Mouse (Mus musculus): ENCODE measurements at regions not wholly inside any gene's neighbourhood (a gene's known extent, or its start where the extent isn't known, plus 50 kb on each side); places are given as distances from the start of the nearest gene placed in this dataset.
A peak's percentile ranks its signal among the peaks of the same experiment; 100 is the strongest.

DNA sequence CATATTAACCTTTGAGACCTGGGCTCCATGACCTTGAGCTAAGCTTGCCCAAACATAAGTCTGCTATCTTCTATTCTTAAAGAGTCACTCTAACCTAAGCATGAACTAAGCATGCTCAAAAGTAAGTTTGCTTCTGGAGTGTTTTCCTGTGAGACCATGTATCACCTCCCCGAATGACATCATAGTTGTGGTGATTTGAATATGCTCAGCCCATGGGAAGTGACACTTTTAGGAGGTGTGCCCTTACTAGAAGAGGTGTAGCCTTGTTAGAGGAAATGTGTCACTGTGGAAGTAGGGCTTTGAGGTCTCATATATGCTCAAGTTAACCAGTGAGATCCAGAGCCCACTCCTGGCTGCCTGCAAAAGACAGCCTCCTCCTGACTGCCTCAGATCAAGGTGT, 114.7 kb upstream of the Sesn3 start:
- H3K27ac ChIP-seq (replicated peaks) = no peak overlapping the region
- no peaks in the 10 kb centered on the region for H3K9me3 ChIP-seq
- H3K4me2 ChIP-seq (replicated peaks) = no peak overlapping the region
- H3K36me3 ChIP-seq = no peaks in the 10 kb centered on the region
- no peaks in the 10 kb centered on the region for H3K4me1 ChIP-seq
- no peak overlapping the region for H3K4me3 ChIP-seq
- no peak overlapping the region for H3K9ac ChIP-seq (replicated peaks)
- H3K27me3 ChIP-seq = no peaks in the 10 kb centered on the region
- no peak for ATAC-seq (replicated peaks)
- WGBS = 95% methylated on average over 1 of the region's 1 CpGs

DNA sequence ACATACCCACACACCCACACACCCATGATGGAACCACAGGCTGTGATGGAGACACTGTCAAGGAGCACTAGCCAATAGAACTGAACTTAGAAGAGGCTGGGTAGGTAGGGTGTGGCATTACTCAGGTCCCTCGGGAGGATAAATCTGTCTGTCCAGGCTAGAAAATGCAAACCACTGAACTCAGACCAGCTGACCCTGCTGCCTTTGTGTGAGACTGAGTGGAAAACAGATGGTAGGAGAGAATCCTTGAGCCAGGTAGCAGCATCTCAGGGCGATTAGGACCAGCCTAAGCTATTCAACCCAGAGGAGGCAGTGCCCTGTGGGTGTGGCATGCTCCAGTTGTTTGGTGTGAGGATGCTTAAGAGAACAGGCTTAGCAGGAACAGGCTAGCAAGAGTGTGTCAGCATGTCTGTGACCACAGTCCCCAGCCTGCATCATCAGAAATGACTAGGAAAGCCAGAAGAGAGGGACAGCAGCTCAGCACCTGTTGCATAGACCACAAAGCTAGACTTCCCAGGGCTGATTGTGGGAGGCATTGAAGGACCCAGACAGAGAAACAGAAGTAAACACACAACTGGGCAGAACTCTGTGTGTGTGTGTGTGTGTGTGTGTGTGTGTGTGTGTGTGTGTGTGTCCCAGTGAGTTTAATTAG, 103.2 kb upstream of the Sesn3 start:
- Histone ChIP-seq H3K27me3 (no peaks in the 10 kb centered on the region), H3K27ac (replicated peaks) (no peak overlapping the region), H3K4me1 (peaks cover 32% of the 10 kb centered on the region), H3K4me2 (replicated peaks) (no peak overlapping the region), H3K9me3 (no peaks in the 10 kb centered on the region), H3K9ac (replicated peaks) (no peak overlapping the region), H3K36me3 (no peaks in the 10 kb centered on the region), H3K4me3 (no peak overlapping the region)
- no peak for ATAC-seq (replicated peaks)
- 58% methylated on average over 2 of the region's 2 CpGs for WGBS

- no peak overlapping the region for H3K9ac ChIP-seq (replicated peaks)
- H3K9me3 ChIP-seq = no peaks in the 10 kb centered on the region
- H3K4me2 ChIP-seq (replicated peaks) = peak overlapping the region; percentile 12
- peaks cover 32% of the 10 kb centered on the region for H3K4me1 ChIP-seq
- H3K27me3 ChIP-seq = no peaks in the 10 kb centered on the region
- WGBS = 12% methylated on average over 11 of the region's 11 CpGs
- no peaks in the 10 kb centered on the region for H3K36me3 ChIP-seq
- peak overlapping the region; percentile 51 for H3K27ac ChIP-seq (replicated peaks)
- H3K4me3 ChIP-seq = no peak overlapping the region
- ATAC-seq (replicated peaks) = peak; percentile 88
Measured at GRCm38 (mm10) chr9:14173631-14174323, 101.1 kb upstream of the Sesn3 start.

DNA sequence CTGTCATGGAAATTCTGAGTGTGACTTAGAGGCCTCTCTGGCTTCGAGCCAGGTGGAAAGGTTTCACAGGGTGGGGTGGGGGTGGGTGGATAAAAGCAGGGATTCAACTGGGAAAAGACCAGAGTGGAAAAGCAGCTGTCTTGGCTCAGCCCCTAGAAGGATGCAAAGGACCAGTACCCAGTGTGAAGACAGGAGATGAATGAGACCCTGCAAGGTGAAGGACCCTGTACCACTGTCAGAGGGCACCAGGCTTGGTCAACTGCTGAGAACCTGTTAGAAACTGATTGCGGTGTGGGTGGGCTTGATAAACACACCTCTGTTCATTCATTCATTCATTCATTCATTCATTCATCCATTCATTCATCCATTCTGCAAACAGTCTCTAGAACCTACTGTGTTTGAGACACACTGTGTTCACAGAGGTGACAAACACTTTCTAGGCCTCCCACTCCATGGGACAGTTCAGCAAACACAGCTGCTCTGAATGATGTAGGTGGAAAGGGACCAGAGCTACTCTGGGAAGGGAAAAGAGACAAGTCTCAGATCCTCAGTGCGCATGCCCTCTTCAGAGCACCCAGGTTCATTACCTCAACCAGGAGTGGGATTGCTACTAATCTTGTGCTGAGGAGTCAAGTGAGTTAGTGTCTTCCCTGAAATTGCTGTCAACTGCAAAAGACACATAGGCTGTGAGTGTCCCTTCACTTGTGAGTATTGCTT, 100.4 kb upstream of the Sesn3 start:
- 69% methylated on average over 3 of the region's 3 CpGs for WGBS
- H3K4me1 ChIP-seq = peaks cover 32% of the 10 kb centered on the region

GRCm38 (mm10) chr9:14175041-14175881, 99.6 kb upstream of the Sesn3 start:
- Histone ChIP-seq H3K4me2 (replicated peaks) (0 out of 2 replicates have a peak overlapping the region, but pooled peaks have one; percentile 5), H3K27ac (replicated peaks) (no peak overlapping the region), H3K4me1 (peaks cover 32% of the 10 kb centered on the region), H3K9me3 (no peaks in the 10 kb centered on the region), H3K27me3 (no peaks in the 10 kb centered on the region), H3K9ac (replicated peaks) (no peak overlapping the region), H3K36me3 (no peaks in the 10 kb centered on the region), H3K4me3 (no peak overlapping the region)
- no peak for ATAC-seq (replicated peaks)
- WGBS = 13% methylated on average over 11 of the region's 11 CpGs

More for the DNA sequence above, 100.4 kb upstream of the Sesn3 start:
- peak; percentile 75 for ATAC-seq (replicated peaks)
- H3K4me3 ChIP-seq = no peak overlapping the region
- H3K9me3 ChIP-seq = no peaks in the 10 kb centered on the region
- peak overlapping the region; percentile 51; the same call in 1 of the 2 replicates for H3K27ac ChIP-seq (replicated peaks)
- H3K9ac ChIP-seq (replicated peaks) = no peak overlapping the region
- H3K4me2 ChIP-seq (replicated peaks) = no peak overlapping the region
- no peaks in the 10 kb centered on the region for H3K27me3 ChIP-seq
- H3K36me3 ChIP-seq = no peaks in the 10 kb centered on the region

DNA sequence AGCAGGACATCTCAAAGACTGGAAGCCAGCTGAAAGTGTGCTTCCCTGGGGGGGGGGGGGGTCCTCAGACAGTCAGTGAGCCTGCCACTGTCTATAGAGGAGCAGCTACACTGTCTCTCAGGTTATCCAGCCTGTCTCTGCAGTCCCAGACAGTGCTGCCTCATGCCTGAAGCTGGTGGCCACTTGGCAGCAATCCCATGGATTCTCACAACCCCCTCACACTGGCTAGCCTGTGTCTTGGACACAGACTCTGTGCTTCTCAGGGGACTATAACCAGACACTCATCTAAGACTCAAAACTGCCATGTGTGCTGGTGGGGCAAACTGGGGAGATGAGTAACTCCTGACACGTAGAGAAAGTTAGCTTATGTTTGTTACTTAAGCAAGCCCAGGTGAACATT, 95.1 kb upstream of the Sesn3 start:
- H3K4me1 ChIP-seq = peaks cover 14% of the 10 kb centered on the region
- H3K4me2 ChIP-seq (replicated peaks) = no peak overlapping the region
- no peaks in the 10 kb centered on the region for H3K9me3 ChIP-seq
- WGBS = 95% methylated on average over 1 of the region's 1 CpGs
- no peak for ATAC-seq (replicated peaks)
- H3K4me3 ChIP-seq = no peak overlapping the region
- H3K27me3 ChIP-seq = no peaks in the 10 kb centered on the region
- no peak overlapping the region for H3K9ac ChIP-seq (replicated peaks)
- no peaks in the 10 kb centered on the region for H3K36me3 ChIP-seq
- no peak overlapping the region for H3K27ac ChIP-seq (replicated peaks)

GRCm38 (mm10) chr9:14184261-14184660, 90.6 kb upstream of the Sesn3 start:
- Histone ChIP-seq H3K4me1 (no peaks in the 10 kb centered on the region), H3K4me3 (no peak overlapping the region), H3K4me2 (replicated peaks) (no peak overlapping the region), H3K27ac (replicated peaks) (no peak overlapping the region), H3K36me3 (no peaks in the 10 kb centered on the region), H3K27me3 (no peaks in the 10 kb centered on the region), H3K9me3 (no peaks in the 10 kb centered on the region), H3K9ac (replicated peaks) (no peak overlapping the region)
- WGBS = 91% methylated on average over 4 of the region's 4 CpGs
- no peak for ATAC-seq (replicated peaks)

DNA sequence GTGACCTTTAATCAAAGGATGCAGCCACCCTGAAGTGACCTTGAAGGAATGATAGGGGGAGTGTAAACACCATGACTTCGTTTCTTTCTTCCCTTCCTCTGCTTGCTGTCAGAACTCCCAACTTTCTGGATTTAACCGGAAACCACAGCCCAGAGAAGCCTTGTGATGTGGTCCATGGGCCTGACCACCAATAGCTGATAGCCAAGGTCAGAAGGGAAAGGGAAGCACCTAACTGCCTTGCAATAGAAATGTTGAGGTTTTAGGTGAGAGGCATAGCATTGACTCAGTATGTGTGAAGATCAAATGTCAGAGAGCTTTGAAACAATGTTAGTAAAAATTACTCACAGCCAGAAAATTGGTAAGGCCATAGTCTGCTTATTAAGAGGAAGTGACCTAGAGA, 89.2 kb upstream of the Sesn3 start:
- no peaks in the 10 kb centered on the region for H3K9me3 ChIP-seq
- no peaks in the 10 kb centered on the region for H3K27me3 ChIP-seq
- WGBS = 58% methylated on average over 2 of the region's 2 CpGs
- H3K9ac ChIP-seq (replicated peaks) = no peak overlapping the region
- H3K4me3 ChIP-seq = no peak overlapping the region
- no peaks in the 10 kb centered on the region for H3K4me1 ChIP-seq
- H3K4me2 ChIP-seq (replicated peaks) = no peak overlapping the region
- ATAC-seq (replicated peaks) = no peak
- no peaks in the 10 kb centered on the region for H3K36me3 ChIP-seq
- no peak overlapping the region for H3K27ac ChIP-seq (replicated peaks)

DNA sequence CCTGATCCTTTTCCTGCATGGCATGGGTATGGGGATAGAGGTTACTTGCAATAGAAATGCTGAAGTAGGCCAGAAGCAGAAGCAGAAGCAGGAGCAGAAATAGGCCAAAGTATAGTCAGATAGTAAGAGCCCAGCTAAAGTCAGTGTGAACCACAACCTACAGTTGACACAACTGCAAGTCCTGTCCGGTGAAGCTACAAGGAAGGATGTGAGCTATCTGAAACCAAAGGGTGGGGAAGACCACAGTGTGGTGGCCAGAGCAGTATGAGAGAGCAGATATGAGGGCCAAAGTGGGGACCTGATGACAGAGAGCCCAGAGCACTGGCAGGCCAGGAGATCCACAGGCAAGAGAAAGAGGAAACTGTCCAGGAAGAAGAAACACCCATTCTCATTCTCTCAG, 87.1 kb upstream of the Sesn3 start:
- Histone ChIP-seq H3K9me3 (no peaks in the 10 kb centered on the region), H3K4me1 (no peaks in the 10 kb centered on the region), H3K4me3 (no peak overlapping the region), H3K9ac (replicated peaks) (no peak overlapping the region), H3K27ac (replicated peaks) (no peak overlapping the region), H3K27me3 (no peaks in the 10 kb centered on the region), H3K4me2 (replicated peaks) (no peak overlapping the region), H3K36me3 (no peaks in the 10 kb centered on the region)
- WGBS = 96% methylated on average over 1 of the region's 1 CpGs
- no peak for ATAC-seq (replicated peaks)

DNA sequence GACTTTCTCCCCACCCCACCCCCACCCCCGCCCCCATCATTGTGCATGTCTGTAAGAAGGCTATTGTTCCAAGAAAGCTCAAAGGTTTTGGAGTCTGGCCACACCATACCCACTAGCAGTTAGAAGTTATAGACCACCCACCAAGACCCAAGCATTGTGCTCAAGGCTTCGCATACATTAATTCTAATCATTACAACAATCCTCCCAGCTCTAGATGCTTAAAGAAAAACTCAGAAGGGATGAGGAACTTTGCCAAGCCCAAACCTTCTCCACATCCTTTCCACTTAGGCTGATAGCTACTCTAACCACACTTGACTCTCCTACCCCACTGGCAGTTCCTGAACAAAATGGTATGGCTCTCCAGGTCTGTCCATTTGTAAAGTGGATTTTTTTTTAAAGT, 86.4 kb upstream of the Sesn3 start:
- Histone ChIP-seq H3K4me3 (no peak overlapping the region), H3K27ac (replicated peaks) (no peak overlapping the region), H3K4me2 (replicated peaks) (no peak overlapping the region), H3K36me3 (no peaks in the 10 kb centered on the region), H3K4me1 (no peaks in the 10 kb centered on the region), H3K9ac (replicated peaks) (no peak overlapping the region), H3K9me3 (no peaks in the 10 kb centered on the region), H3K27me3 (no peaks in the 10 kb centered on the region)
- WGBS = 49% methylated on average over 2 of the region's 2 CpGs
- no peak for ATAC-seq (replicated peaks)

DNA sequence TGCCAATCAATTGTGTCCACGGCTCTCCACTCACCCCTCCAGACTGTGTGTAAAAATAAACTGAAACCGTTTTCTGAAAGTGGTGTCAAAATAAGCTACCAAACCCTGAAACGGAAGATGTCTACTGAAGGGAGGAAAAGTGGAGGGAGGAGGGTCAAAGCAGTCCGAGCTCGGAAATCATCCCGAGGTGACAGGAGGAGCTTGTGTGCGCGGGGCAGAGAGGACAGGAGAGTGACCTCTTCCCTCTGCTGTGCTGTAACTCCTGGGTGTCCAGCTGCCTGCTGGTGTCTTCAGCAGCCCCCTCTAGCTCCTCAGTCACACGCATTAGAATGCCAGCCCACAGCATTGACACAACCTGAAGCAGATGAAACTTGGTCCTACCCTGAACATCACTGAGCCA, 84.2 kb upstream of the Sesn3 start:
- H3K4me3 ChIP-seq = no peak overlapping the region
- H3K27ac ChIP-seq (replicated peaks) = no peak overlapping the region
- ATAC-seq (replicated peaks) = no peak
- H3K27me3 ChIP-seq = no peaks in the 10 kb centered on the region
- no peak overlapping the region for H3K9ac ChIP-seq (replicated peaks)
- H3K9me3 ChIP-seq = no peaks in the 10 kb centered on the region
- H3K4me1 ChIP-seq = no peaks in the 10 kb centered on the region
- H3K4me2 ChIP-seq (replicated peaks) = no peak overlapping the region
- 86% methylated on average over 9 of the region's 9 CpGs for whole genome bisulfite sequencing
- no peaks in the 10 kb centered on the region for H3K36me3 ChIP-seq

DNA sequence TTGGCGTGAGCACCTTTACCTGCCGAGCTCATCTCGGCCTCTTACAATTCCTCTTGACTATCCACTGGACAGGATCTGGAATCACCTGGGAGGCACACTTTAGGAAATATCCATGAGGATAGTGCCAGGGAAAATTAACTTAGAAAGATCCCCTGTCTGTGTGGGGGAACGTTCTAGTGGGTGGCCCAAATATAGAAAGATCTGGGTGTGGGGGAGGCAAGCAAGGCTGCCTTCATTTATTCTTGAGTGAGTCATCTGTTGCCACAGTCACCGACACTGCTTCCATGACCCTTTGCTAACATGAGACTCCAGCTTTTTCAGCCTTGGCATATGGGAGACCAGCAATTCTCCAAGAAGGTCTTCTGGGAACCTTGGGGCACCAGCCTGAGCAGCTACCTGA, 80.1 kb upstream of the Sesn3 start:
- no peak overlapping the region for H3K4me3 ChIP-seq
- no peak overlapping the region for H3K9ac ChIP-seq (replicated peaks)
- no peak overlapping the region for H3K4me2 ChIP-seq (replicated peaks)
- no peaks in the 10 kb centered on the region for H3K4me1 ChIP-seq
- H3K36me3 ChIP-seq = no peaks in the 10 kb centered on the region
- H3K27ac ChIP-seq (replicated peaks) = no peak overlapping the region
- no peak for ATAC-seq (replicated peaks)
- WGBS = 91% methylated on average over 5 of the region's 5 CpGs
- no peaks in the 10 kb centered on the region for H3K9me3 ChIP-seq
- no peaks in the 10 kb centered on the region for H3K27me3 ChIP-seq
